Mouse (Mus musculus) erythroid progenitor cell, adult 5-6 weeks (primary cell): Measurements from ENCODE around the gene Ccdc136. TPM values are rescaled to one million over a fixed set of nuclear protein-coding genes. Genes with fewer than 3 reads are reported as not detected.

Source experiments
- total RNA-seq, 2 experiments: library from RNA; stranded (forward) in 1 of 2; stranded (reverse) in 1 of 2; fragments of 150-400 nt in 1 of 2; fragments of 186-747, 209-891 nt in 1 of 2; gene quantifications; 2 replicates each; pipeline versions ENCODE4 v1.2.3 to v1.2.4; 2015 to 2017; ENCODE audit warnings: low replicate concordance in 2 of 2

Ccdc136 gene
- total RNA-seq, 2 experiments from 2014 or later, result not detected

Other genes starting within 250 kb of the Ccdc136 start
- gene Rbm28, start 231.3 kb upstream of the Ccdc136 start, total RNA-seq (2015; ENCODE audit: low replicate concordance), result 16.9 and 17.6 TPM in 2 replicates
- 12.3 and 12.9 TPM in 2 replicates for gene Rbm28, start 231.3 kb upstream of the Ccdc136 start, total RNA-seq (2017; ENCODE audit: low replicate concordance)
- not detected in 2 replicates for gene Prrt4, start 216.7 kb upstream of the Ccdc136 start, total RNA-seq (2015; ENCODE audit: low replicate concordance)
- gene Prrt4, start 216.7 kb upstream of the Ccdc136 start, total RNA-seq (2017; ENCODE audit: low replicate concordance), result not detected in 2 replicates
- 4.2 and 20.9 TPM in 2 replicates for gene Impdh1, start 179.9 kb upstream of the Ccdc136 start, total RNA-seq (2015; ENCODE audit: low replicate concordance)
- gene Impdh1, start 179.9 kb upstream of the Ccdc136 start, total RNA-seq (2017; ENCODE audit: low replicate concordance), result 2.9 and 11.0 TPM in 2 replicates
- 1.7 and 2.2 TPM in 2 replicates for gene Hilpda, start 123.8 kb upstream of the Ccdc136 start, total RNA-seq (2015; ENCODE audit: low replicate concordance)
- gene Hilpda, start 123.8 kb upstream of the Ccdc136 start, total RNA-seq (2017; ENCODE audit: low replicate concordance), result 0.90 and 6.9 TPM in 2 replicates
- not detected in 2 replicates for gene Fam71f2, start 116.7 kb upstream of the Ccdc136 start, total RNA-seq (2015; ENCODE audit: low replicate concordance)
- not detected in 2 replicates for gene Fam71f2, start 116.7 kb upstream of the Ccdc136 start, total RNA-seq (2017; ENCODE audit: low replicate concordance)
- gene Fam71f1, start 77.2 kb upstream of the Ccdc136 start, total RNA-seq (2015; ENCODE audit: low replicate concordance), result not detected in 2 replicates
- not detected in 2 replicates for gene Fam71f1, start 77.2 kb upstream of the Ccdc136 start, total RNA-seq (2017; ENCODE audit: low replicate concordance)
- gene Calu, start 48.2 kb upstream of the Ccdc136 start, total RNA-seq (2015; ENCODE audit: low replicate concordance), result 23.1 and 26.7 TPM in 2 replicates
- gene Calu, start 48.2 kb upstream of the Ccdc136 start, total RNA-seq (2017; ENCODE audit: low replicate concordance), result 41.5 and 53.8 TPM in 2 replicates
- gene Opn1sw, start 7.8 kb upstream of the Ccdc136 start, total RNA-seq (2015; ENCODE audit: low replicate concordance), result not detected in 2 replicates
- gene Opn1sw, start 7.8 kb upstream of the Ccdc136 start, total RNA-seq (2017; ENCODE audit: low replicate concordance), result not detected in 2 replicates
- not detected in 2 replicates for gene Flnc, start 36.9 kb downstream of the Ccdc136 start, total RNA-seq (2015; ENCODE audit: low replicate concordance)
- not detected in 2 replicates for gene Flnc, start 36.9 kb downstream of the Ccdc136 start, total RNA-seq (2017; ENCODE audit: low replicate concordance)
- 66.7 and 71.7 TPM in 2 replicates for gene Atp6v1f, start 71.4 kb downstream of the Ccdc136 start, total RNA-seq (2015; ENCODE audit: low replicate concordance)
- gene Atp6v1f, start 71.4 kb downstream of the Ccdc136 start, total RNA-seq (2017; ENCODE audit: low replicate concordance), result 24.1 and 45.5 TPM in 2 replicates
- gene Atp6v1fnb, start 75.1 kb downstream of the Ccdc136 start, total RNA-seq (2015; ENCODE audit: low replicate concordance), result not detected in 2 replicates
- 0.64 TPM in 1 of 2 replicates, not detected in the other for gene Atp6v1fnb, start 75.1 kb downstream of the Ccdc136 start, total RNA-seq (2017; ENCODE audit: low replicate concordance)
- gene Kcp, start 111.6 kb downstream of the Ccdc136 start, total RNA-seq (2015; ENCODE audit: low replicate concordance), result not detected in 2 replicates
- gene Kcp, start 111.6 kb downstream of the Ccdc136 start, total RNA-seq (2017; ENCODE audit: low replicate concordance), result not detected in 2 replicates
- 2.5 and 9.7 TPM in 2 replicates for gene Irf5, start 130.3 kb downstream of the Ccdc136 start, total RNA-seq (2015; ENCODE audit: low replicate concordance)
- gene Irf5, start 130.3 kb downstream of the Ccdc136 start, total RNA-seq (2017; ENCODE audit: low replicate concordance), result 6.7 and 13.5 TPM in 2 replicates
- gene Tnpo3, start 213.6 kb downstream of the Ccdc136 start, total RNA-seq (2015; ENCODE audit: low replicate concordance), result 47.6 and 105 TPM in 2 replicates
- gene Tnpo3, start 213.6 kb downstream of the Ccdc136 start, total RNA-seq (2017; ENCODE audit: low replicate concordance), result 50.4 and 57.9 TPM in 2 replicates